Mouse (Mus musculus): ENCODE data around the gene Cdr2l.

Cdr2l gene

DNA sequence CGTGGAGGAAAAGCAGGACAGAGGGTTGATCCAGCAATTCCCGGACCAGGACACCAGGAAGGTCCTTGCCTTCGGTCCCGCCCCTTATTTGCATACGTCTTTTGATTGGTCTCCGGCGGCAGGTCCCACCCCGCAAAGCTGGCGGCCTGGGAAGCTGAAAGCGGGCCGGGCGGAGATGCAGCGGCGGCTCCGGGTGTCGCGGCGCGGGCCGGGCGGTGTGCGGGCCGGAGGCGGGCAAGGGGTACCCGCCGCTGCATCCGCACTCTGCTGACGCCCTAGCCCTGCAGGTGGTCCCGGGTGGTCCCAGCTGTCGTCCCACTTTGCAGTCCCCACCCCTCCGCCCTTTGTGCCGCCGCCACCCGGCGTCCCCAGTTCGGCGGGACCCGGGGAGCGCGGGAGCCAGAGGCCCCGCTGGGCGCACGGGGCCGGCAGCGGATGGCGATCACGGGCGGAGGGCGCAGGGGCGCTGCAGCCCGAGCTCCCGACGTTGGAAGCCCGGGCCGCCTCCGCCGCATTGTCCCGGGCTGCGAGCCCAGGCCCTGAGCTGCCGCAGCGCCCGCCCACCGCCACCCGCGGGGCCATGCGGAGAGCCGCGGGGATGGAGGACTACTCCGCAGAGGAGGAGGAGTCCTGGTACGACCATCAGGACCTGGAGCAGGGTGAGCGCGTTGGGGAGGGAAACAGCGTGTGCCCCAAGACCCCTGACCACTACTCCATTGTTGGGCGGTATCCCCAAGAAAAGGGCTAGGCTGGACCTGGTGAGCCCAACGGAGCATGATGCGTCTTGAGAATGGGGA is at the start of gene Cdr2l:
Gene Cdr2l, plus strand, starts transcription at position 174 of the 797 bp plus-strand sequence.
- peak; percentile 90 for DNase-seq

DNA sequence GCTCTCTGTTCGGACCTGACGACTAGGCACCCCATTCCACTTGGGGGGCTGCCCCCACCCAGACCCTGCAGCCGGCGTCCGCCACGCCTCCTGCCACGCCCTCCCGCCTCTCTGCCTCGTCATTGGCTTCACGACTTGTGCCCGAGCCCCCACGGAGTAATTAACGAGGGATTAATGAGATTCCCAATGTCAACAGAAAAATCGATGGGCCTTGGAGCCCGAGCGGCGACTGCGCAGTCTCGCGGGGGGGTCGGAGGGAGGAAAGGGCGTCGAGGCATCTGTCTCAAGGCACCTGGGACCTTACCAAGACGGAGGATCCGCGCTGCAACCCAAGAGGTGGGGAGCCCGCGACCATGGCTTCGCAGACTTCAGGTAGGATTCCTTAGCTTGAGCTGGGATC is 47.2 kb upstream of the Cdr2l start, which contains the start of gene Otop3:
Gene Otop3, plus strand, starts transcription at position 201 of the 400 bp plus-strand sequence.
- DNase-seq = no peak

DNA sequence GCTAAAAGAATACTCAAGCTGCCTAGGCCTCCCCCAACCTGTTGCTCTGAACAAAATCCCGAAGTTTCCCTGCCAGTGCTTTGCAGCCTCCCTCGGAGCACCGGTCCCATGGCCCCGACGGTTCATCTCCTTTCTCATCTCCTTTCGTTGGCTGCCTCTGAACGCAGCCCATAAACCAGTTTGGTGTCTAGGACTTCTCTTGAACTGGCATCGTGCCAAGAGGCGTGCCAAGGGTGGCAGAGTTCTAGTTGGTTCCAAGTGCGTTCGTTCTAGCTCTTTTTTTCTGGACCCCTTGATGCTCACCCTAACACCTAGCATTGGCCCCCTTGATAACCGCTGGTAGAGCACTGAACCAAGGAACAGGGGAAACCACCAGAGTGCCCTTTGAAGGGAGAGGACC is 46.5 kb upstream of the Cdr2l start:
- DNase-seq = no peak

DNA sequence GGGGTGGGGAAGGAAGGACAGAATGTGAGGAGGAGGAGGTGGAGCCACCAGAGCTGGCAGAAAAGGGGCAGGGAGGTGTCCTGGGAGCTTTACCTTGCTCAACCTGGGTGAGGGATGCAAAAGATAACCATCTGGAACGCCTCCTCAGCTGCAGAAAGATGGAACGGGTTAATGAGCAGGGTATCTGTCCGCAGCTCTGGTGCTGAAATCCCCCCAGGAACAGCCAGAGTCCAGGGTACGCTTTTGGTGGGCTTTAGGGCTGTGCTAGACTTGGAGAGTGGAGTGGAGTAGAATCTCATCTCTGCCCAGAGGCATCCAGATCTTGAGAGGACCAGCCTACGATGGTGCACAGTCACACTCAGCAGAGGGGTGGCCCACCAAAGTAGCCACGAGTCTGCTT is 45.6 kb upstream of the Cdr2l start:
- DNase-seq = no peak

DNA sequence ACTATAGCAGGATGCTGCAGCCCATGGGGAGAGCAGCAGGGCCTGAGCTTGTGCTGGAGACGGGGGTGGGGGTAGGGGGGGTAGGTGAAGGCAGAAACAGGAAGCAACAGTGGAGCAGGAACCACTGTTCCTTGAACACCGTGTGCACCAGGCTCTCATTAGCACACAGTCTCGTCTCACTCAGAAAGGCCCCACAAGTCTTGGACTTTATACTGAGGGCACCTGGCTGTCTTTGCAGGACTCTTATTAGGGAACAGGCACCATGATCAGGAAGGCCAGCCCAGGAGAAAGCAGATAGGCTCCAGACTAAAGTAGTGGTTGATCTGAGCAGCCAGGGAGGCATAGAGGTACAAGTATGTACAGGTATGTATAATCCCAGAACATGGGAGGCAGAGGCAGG is 44.4 kb upstream of the Cdr2l start:
- peak; percentile 21 for DNase-seq

DNA sequence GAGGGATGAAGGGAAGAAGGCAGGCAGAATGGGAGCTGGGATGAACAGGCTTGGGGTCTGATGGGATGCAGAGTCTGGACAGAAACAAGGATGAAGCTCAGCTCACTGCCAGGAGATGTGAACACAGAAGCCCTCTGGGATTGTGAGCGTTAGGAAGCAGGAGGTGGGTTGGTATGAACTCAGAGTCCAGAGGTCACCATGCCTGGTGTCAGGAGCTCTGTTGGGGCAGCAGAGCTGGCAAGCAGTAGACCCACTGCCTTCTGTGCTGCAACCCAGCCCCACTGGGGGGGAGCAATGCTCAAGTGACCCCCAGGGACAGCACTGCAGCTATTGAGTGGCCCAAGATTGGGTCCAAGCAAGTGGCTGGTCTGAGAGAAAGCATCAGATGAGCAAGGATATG is 43.9 kb upstream of the Cdr2l start:
- peak; percentile 34 for DNase-seq

DNA sequence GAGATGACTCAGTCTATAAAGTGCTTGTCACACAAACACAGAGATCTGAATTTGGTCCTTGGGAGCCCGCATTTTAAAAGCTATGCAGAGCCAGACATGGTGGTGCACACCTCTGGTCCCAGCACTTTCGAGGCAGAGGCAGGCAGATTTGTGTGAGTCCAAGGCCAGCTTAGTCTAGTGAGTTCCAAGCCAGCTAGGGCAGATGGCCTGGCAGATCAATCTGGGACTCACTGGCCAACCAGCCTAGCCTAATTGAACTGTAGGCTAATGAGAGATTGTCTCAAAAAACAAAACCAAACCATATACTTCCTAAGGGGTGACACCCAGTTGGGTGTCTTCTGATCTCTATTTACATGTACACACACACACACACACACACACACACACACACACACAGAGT is 40.5 kb upstream of the Cdr2l start:
- DNase-seq = no peak

DNA sequence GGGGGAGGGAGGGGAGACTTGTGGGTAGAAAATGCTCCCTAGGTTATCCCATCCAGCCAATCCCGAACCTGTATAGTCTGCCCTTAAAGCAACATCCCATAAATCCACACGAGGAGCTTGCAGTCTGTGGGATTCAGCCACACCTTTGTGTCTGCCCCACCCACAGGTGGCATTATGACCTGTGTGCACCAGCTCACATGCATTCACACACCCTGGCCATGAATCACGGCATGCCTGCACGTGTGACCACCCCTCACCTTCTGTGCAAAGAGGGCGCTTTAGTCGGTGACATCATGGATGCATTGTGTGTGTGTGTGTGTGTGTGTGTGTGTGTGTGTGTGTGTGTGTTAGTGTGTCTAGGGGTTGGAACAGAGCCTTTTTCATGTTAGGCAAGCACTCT is 39.9 kb upstream of the Cdr2l start:
- DNase-seq = no peak

DNA sequence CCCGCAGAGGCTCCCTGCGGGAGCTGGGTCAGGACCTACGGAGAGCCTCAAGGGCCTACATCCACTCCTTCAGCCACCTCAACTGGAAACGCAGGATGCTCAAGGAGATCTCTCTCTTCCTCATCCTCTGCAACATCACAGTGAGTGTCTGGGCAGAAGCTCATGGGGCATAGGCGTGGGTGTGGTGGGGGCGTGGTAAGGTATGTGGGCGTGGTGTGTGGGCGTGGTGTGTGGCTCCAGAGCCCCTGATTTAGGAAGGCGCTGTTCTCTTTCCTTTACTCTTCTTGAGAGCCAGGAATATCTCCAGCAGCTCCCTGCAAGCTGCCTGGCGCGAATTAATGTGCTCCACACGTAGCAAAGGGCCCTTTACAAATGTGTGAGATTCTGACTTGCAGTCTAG is 36.7 kb upstream of the Cdr2l start:
- no peak for DNase-seq

DNA sequence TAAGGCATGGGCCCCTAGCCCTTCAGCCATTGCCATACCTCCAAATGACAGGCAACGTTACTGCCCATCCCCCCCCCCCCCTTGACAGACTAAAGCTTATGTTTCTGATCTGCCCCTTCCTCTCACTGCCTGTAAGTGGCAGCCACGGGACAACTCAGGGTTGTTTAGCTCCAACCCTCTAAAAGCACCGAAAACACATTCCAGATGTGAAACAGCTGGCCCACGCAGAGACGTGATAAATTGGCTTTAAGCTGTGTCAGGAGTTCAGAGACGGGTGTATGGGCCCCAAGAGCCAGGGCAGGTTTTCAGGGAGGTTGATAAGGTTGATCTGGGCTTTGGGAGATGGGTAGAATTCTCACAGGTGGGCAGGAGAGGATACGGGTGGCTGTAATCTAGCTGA is 36.2 kb upstream of the Cdr2l start:
- no peak for DNase-seq

DNA sequence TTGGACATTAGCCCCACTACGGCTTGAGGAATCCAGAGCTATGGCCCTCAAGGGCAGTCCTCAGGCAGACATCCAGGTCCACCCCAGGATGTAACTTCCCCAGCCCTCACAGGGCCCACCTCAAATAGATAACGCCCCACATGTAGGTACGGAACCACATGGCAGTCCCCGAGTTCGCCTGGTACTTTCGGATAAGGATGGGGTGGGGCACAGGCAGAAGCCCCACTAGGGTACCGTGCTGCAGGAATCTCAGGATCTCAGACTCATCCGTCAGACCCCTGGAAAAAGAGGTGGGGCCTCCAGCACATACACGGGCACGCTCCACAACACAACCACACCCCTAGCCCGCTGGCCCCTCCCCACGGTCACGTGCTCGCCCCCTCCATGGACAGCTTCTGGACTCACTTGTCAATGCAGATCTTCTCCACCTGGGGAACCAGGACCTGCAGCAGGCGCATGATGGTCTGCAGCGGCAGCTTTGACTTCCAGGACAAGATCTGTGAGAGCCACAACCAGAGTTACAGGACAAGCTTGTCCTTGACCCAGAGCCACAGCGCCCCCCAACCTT is 33.0 kb upstream of the Cdr2l start:
- no peak for DNase-seq

DNA sequence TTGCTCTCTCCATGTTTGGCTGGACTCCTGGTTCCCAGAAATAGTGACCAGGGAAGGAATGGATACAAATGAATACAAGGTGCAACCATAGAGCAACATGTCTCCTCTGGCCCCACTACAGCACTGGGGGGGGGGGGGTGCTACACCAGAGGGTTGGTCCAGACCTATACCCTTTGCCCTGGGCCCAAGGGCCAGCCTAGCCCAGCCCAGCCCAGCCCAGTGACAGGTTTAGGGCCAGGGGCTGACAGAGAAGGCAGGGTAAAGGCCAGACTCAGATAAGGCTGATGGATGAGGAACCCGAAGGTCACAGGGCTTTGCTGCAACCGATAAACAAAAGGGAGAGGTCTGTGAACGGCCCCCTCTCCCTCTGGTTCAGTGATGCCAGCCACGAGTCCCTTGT is 31.7 kb upstream of the Cdr2l start:
- DNase-seq = no peak

DNA sequence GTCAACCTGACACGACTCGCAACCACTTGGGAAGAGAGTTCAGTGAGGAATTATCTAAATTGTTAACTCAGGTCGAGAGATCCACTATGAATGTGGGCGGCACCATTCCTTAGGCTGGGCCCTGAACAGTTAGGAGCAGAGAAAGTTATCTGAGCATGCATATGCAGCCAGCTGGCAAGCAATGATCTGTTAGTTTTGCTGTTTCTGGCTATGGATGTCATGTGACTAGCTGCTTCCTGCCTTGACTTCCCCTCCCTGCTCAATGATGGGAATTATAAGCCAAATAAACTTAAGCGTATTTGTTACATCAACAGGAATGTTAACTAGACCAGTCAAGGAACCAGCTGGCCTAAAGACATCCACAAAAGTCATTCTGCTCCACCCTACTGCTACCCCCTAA is 28.3 kb upstream of the Cdr2l start:
- no peak for DNase-seq

DNA sequence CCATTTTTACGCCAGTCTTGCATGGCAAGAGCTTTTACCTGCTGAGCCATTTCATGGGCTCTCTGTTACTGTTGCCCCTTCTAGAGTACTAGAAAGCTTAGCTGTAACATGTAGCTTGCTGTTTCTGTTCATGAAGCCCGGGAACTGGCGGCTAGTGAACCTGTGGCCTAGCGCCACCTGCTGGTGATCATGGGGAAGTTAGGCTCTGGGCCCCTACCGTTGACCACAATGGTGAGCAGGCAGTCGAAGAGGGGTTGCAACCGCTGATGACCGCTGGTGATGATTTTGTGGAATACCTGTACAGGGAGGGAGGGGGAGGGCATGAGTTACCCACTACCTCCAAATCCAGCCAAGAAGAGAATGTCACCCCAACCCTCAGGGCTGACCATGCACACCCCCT is 27.5 kb upstream of the Cdr2l start:
- peak; percentile 24 for DNase-seq

DNA sequence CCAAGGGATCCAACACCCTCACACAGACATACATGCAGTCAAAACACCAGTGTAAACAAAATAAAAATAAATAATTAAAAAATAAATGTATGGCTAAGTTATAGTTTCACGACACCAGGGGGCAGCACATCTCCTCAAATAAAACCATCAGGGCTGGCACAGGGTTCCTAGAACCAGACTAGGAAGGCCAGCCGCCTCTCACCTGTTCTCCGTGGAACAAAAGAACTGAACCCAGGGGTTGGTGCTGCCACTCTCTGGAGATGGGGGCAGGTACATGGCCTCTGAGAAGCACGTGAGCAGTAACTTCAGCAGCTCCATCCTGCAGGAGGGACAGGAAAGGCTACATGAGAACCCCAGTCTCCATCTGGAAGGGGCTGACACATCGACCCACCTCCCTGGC is 23.2 kb upstream of the Cdr2l start:
- DNase-seq = peak; percentile 49

DNA sequence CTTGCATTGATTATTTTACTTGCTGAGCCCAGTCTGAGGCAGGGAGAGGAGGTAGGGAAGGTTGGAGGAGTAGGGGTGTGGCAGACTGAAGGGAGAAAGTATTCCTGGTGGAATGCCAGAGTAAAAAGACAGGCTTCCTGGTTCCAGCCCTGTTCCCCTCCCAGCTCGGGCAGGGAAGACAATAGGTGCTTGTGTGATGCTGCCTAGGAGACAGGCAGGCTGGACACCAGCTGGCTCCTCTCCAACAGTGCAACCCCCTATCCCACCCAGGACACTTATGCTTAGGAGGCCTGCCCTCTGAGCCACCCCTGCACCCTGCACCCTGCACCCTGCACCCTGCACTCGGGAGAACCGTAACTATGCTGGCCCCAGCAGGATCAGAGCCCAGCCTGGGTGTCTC is 22.4 kb upstream of the Cdr2l start:
- DNase-seq = no peak

DNA sequence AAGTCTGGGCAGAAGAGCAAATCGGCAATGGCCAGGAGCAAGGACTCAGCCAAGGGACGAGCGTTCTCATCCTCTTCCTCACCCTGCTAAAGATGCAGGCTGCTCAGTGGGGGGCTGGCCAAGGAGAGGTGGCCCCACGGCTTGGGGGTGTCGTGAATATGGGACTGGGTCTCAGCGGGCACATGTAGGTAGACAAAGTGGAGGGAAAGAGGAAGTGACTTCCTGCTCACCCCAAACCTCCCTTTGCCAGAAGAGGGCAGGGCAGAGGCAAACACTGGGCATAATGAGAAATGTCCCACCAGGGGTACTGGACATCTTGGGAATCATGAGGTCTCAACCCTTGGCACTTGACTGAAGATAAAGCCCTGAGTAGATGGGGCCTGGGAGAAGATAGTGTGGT is 22.0 kb upstream of the Cdr2l start:
- DNase-seq = no peak

DNA sequence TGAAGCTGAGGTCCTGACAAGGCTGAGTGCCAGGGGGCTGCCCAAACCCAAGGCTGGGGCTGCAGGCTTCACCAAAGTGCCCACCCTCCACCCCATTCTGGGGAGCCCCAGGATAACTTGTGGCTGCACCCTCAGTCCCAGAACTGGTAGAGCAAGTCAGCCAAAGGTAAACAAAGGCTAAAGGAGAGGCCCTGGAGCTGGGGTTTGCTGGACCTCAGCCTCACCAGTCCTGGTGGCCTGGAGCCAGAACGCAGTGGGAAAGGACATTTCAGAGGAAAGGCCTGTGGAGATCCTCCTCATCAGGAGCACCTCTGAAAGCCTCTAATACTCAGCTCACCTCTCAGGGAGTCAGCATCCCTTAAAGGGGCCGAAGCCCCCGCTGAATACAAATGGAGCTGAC is 17.6 kb upstream of the Cdr2l start:
- no peak for DNase-seq

DNA sequence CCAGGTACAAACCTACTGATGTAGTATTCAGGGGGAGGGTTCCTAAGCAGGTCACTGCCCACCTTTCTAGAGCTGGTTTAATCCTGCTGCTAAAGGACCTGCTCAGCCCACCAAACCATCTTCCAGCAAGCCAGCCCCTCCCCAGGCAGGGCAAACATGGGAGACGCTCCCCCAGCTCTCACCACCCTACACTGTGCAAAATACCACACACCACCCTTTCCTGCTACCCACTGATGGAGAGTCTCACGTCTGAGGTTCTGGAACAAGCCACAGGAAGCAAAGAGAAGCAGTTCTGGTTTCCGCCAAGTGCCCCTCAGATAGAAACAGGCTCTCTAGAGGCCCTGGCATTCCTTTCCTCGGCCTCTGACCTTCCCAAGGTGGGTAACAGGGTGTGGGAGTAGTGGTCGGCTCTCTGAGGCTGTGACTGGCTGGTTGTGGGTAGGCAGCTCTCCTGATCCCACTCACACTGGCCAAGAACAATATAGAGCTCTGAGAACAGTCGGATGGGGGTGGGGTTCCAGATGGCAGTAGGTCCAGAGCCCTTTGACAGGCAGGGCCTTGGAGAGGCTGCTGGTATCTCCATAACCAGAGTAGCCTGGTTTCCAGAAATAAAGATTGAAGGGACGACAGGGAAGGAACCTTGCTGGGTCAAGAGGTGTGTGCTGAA is 15.5 kb upstream of the Cdr2l start:
- DNase-seq = no peak

DNA sequence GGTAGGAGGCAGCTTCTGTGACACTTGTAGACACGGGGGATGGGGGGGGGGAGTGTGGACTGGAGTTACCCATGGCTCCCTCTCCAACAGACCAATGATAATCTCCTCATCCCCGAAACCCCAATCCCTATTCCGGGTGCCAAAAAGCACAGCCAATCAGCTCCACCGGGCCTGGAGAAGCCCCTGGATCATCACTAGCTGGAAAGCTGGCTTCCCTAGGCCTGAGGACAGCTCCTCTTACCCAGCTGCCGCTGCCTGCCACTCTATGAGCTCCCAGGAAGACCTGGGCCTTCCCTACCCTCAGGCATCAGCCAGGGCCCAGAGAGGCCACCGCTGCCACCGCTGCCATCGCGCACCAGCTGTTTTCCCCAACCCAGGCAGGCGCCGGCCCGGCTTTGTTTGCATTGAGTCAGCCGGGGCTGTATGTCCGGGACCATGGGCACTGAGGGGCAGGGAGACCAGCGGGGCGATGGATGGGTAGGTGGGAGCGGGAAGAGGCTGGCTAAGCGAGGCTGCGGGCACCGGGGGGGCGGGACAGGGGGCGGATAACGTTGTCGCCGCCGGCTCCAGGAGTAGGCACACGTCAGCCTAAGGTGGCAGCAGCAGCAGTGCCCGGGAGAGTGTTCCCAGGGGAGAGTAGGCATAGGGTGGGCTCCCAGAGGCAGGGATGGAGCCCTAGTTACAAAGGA is 14.9 kb upstream of the Cdr2l start:
- DNase-seq = no peak

DNA sequence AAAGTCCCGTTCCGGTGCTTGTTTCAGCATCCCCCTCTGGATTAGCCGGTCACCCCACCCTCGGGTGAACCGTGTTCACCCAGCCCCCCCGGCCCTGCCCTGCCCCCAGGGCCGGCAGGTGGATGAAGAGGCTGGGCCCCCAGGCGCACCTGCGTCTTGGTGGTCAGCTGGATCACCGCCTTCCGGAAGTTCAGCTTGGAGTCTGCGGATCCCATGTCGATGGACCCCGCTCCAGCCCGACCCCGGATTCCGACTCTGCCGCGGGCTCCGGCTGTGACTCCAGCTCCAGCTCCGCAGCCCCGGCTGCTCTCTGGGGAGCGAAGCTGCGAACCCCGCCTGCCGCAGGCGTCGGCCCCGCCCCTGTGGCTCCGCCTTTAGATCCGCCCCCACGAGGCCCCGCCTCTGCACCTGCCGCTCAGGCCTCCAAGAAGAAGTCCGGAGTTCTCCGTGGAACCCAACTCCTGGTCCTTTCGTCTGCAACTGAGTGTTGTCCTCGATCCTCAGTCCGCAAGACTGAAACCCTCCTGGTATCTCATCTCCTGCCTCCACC is 14.2 kb upstream of the Cdr2l start, which contains the start of gene Hid1:
Gene Hid1, minus strand, starts transcription at position 362 of the 550 bp plus-strand sequence.
- DNase-seq = peak; percentile 81

DNA sequence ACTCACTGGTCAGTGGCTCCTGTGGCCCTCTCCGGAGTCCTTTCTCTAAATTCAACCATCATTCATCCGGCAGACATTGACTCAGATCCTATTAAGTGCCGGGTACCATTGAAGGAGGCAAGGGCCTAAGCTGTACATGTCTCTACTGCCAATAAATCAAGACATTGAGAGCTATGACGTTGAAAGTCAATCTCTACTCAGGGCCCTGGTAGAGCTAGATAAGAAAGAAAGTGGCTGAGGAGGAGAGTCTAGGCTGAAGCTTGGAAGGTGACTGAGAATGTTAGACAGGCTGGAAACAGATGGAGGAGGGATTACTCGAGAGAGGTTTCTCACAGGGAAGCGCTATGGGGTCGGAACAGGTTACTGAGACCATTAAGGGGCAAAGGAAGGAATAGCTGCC is 11.3 kb upstream of the Cdr2l start:
- DNase-seq = no peak

DNA sequence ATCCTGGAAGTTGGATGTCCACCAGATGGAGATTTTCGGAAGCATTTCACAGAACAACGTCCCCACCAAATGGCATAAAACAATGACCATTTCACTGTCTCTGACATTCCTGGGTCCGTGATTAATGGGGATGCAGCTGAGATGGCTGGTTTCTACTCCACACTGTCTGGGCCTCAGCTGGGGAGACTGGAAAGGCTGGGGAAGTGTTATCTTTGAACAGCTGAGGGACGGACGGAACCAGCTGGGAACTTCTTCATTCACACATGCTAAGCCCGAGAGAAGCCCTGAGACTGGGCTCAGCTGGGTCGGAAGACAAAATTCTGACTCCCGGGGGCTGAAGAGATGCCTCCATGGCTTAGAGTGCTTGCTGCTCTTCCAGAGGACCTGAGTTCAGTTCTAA is 10.4 kb upstream of the Cdr2l start:
- DNase-seq = no peak
